Mouse (Mus musculus): ENCODE results near the gene Pon2.
"Not testable (repeated sequence)": the region's sequence is repeated elsewhere in the genome, so short reads cannot be mapped to it uniquely, and the experiment has no call there.

Pon2 gene

GRCm38 (mm10) chr6:5298092-5298554 lies at the start of gene Pon2:
TSS of gene Pon2 (minus strand) at chr6:5298455.
- DNase-seq (ENCODE audit: low spot score), result no peak

- no peak for DNase-seq (ENCODE audit: low spot score)
Observed at GRCm38 (mm10) chr6:5344255-5344654, 46.0 kb upstream of the Pon2 start.

- not testable (repeated sequence) for DNase-seq (ENCODE audit: low spot score)
Observed at GRCm38 (mm10) chr6:5339283-5339682, 41.0 kb upstream of the Pon2 start.

- not testable (repeated sequence) for DNase-seq (ENCODE audit: low spot score)
Observed at GRCm38 (mm10) chr6:5338781-5339180, 40.5 kb upstream of the Pon2 start.

GRCm38 (mm10) chr6:5336016-5336415 lies 37.8 kb upstream of the Pon2 start:
- not testable (repeated sequence) for DNase-seq (ENCODE audit: low spot score)

- no peak for DNase-seq (ENCODE audit: low spot score)
Observed at GRCm38 (mm10) chr6:5334021-5334420, 35.8 kb upstream of the Pon2 start.

GRCm38 (mm10) chr6:5332560-5333150 lies 34.4 kb upstream of the Pon2 start:
- DNase-seq (ENCODE audit: low spot score), result no peak

- no peak for DNase-seq (ENCODE audit: low spot score)
Observed at GRCm38 (mm10) chr6:5325122-5325521, 26.9 kb upstream of the Pon2 start.

- DNase-seq (ENCODE audit: low spot score), result not testable (repeated sequence)
Observed at GRCm38 (mm10) chr6:5324101-5324500, 25.8 kb upstream of the Pon2 start.

GRCm38 (mm10) chr6:5316630-5317029 lies 18.4 kb upstream of the Pon2 start:
- no peak for DNase-seq (ENCODE audit: low spot score)

- no peak for DNase-seq (ENCODE audit: low spot score)
Observed at GRCm38 (mm10) chr6:5315053-5315759, 17.0 kb upstream of the Pon2 start.

GRCm38 (mm10) chr6:5313951-5314590 lies 15.8 kb upstream of the Pon2 start:
- DNase-seq (ENCODE audit: low spot score), result no peak

- DNase-seq (ENCODE audit: low spot score), result no peak
Observed at GRCm38 (mm10) chr6:5310491-5310890, 12.2 kb upstream of the Pon2 start.

- no peak for DNase-seq (ENCODE audit: low spot score)
Observed at GRCm38 (mm10) chr6:5309595-5310197, 11.4 kb upstream of the Pon2 start.

- no peak for DNase-seq (ENCODE audit: low spot score)
Observed at GRCm38 (mm10) chr6:5305926-5306325, 7.7 kb upstream of the Pon2 start.

GRCm38 (mm10) chr6:5304956-5305355 lies 6.7 kb upstream of the Pon2 start:
- DNase-seq (ENCODE audit: low spot score), result no peak

- DNase-seq (ENCODE audit: low spot score), result no peak
Observed at GRCm38 (mm10) chr6:5300629-5301028, 2.4 kb upstream of the Pon2 start.

- no peak for DNase-seq (ENCODE audit: low spot score)
Observed at GRCm38 (mm10) chr6:5299561-5299960, 1.3 kb upstream of the Pon2 start.

- DNase-seq (ENCODE audit: low spot score), result no peak
Observed at GRCm38 (mm10) chr6:5297321-5298091, 749 bp downstream of the Pon2 start.

GRCm38 (mm10) chr6:5296067-5296466 lies 2.2 kb downstream of the Pon2 start:
- no peak for DNase-seq (ENCODE audit: low spot score)

- DNase-seq (ENCODE audit: low spot score), result no peak
Observed at GRCm38 (mm10) chr6:5294659-5295449, 3.4 kb downstream of the Pon2 start.

Measured in layer of hippocampus, adult 9-10 months (tissue).